Mouse (Mus musculus) G1E (cell line): ENCODE results near the gene Gpr26.

Experiments
- CTCF ChIP-seq: IDR thresholded peaks from 2 replicates; pipeline ENCODE4 v1.5.1; 2012; ENCODE audit warnings: low read depth, low read length, inconsistent platforms, mixed read lengths
- GATA1 ChIP-seq: IDR thresholded peaks from 2 replicates; pipeline ENCODE4 v1.6.1; 2012; ENCODE audit warnings: borderline replicate concordance, low read length, inconsistent platforms, mixed read lengths
- POLR2AphosphoS5 ChIP-seq: IDR thresholded peaks from 2 replicates; pipeline ENCODE4 v1.6.1; 2012; ENCODE audit warnings: low read depth, low read length, inconsistent platforms; ENCODE audit not compliant: insufficient replicate concordance
- TAL1 ChIP-seq: conservative IDR thresholded peaks from 2 replicates; pipeline ENCODE4 v1.6.1; 2012; ENCODE audit warnings: low read depth, low read length, inconsistent platforms, mixed read lengths

- no peak for TF ChIP-seq CTCF
- no peak for TF ChIP-seq POLR2AphosphoS5
- TF ChIP-seq GATA1, result no peak
- no peak for TF ChIP-seq TAL1
These were observed 46.9 kb downstream of the Gpr26 start for GRCm38 (mm10) chr7:132012969-132013679.
